Mouse (Mus musculus) cerebellum, adult 2 months (tissue): Measurements from ENCODE around the gene Syne4.

ENCODE experiments used
- CTCF ChIP-seq: fragments of 200-500 bp; IDR thresholded peaks from 2 replicates; pipeline ENCODE4 v1.5.1; 2011; ENCODE audit warnings: low read depth, mild to moderate bottlenecking, control low read depth, low read length, moderate library complexity, borderline replicate concordance; ENCODE audit not compliant: insufficient read depth
- POLR2A ChIP-seq: fragments of 200-500 bp; IDR thresholded peaks from 2 replicates; pipeline ENCODE4 v1.6.1; 2011; ENCODE audit warnings: low read length, control low read depth, borderline replicate concordance; ENCODE audit not compliant: insufficient read depth

- TF ChIP-seq CTCF (no peak), POLR2A (no peak)
Measured at GRCm38 (mm10) chr7:30297266-30297665, 17.3 kb upstream of the Syne4 start.
